8 mouse cellular contexts compared by ENCODE assay signal in genomic region chr4:155143871-155144502, GRCm38 (mm10). TPM values are rescaled to one million over a fixed set of nuclear protein-coding genes. Genes with fewer than 3 reads are reported as not detected.
DNase-seq lines count a peak whose midpoint lies in the region; ATAC-seq and TF ChIP-seq lines count a peak whose summit lies in the region.

No protein-coding gene starts in this region.

- peak overlapping the region; percentile 24; the same call in 1 of the 2 replicates for H3K4me2 ChIP-seq in intestine, embryonic 15.5 days (replicated peaks)
- no peak overlapping the region for H3K4me2 ChIP-seq in limb, embryonic 11.5 days (ENCODE audit: low read depth, severe bottlenecking)
- H3K4me2 ChIP-seq in midbrain, embryonic 14.5 days (ENCODE audit: low read length) = peak overlapping the region; percentile 10; the same call in 1 of the 2 replicates

- no peaks in the 10 kb centered on the region for H3K36me3 ChIP-seq in intestine, embryonic 15.5 days
- H3K36me3 ChIP-seq in limb, embryonic 11.5 days (ENCODE audit: control insufficient read depth, insufficient read depth, low read length) = no peaks in the 10 kb centered on the region
- H3K36me3 ChIP-seq in midbrain, embryonic 14.5 days (ENCODE audit: control insufficient read depth, insufficient read depth, low read length) = no peaks in the 10 kb centered on the region

- CTCF ChIA-PET in Patski (lab: Charles Lee) = interaction anchor here (1.7 kb wide), 1 partner anchor 102 kb away, joined by 3 read pairs; no protein-coding TSS in a partner anchor

- POLR2A ChIA-PET in Patski (lab: Charles Lee) = interaction anchor here (1.5 to 1.7 kb wide), 2 partner anchors 28 to 93 kb away, joined by 3 to 4 read pairs; no protein-coding TSS in a partner anchor

- H3K27me3 ChIP-seq in Patski = no peaks in the 10 kb centered on the region
- no peaks in the 10 kb centered on the region for H3K27me3 ChIP-seq in intestine, embryonic 15.5 days (replicated peaks)
- H3K27me3 ChIP-seq in limb, embryonic 11.5 days (ENCODE audit: control insufficient read depth, insufficient read depth, low read length) = no peaks in the 10 kb centered on the region
- no peaks in the 10 kb centered on the region for H3K27me3 ChIP-seq in midbrain, embryonic 14.5 days (ENCODE audit: control insufficient read depth, insufficient read depth, low read length)

- ATAC-seq in Patski = peak; percentile 84
- ATAC-seq in granulocyte monocyte progenitor cell, adult 5-6 weeks (replicated peaks; ENCODE audit: poor library complexity, severe bottlenecking) = peak; percentile 81
- ATAC-seq in intestine, embryonic 15.5 days = peak; percentile 37
- ATAC-seq in limb, embryonic 11.5 days (ENCODE audit: insufficient number of reproducible peaks, low FRiP score, low TSS enrichment, low read depth) = peak; percentile 77
- ATAC-seq in midbrain, embryonic 14.5 days (ENCODE audit: low FRiP score, low TSS enrichment) = peak; percentile 53

- peaks cover 42% of the 10 kb centered on the region for H3K4me1 ChIP-seq in intestine, embryonic 15.5 days (replicated peaks)
- peaks cover 30% of the 10 kb centered on the region for H3K4me1 ChIP-seq in limb, embryonic 11.5 days (ENCODE audit: control insufficient read depth, insufficient read depth, low read length)
- H3K4me1 ChIP-seq in midbrain, embryonic 14.5 days (ENCODE audit: control insufficient read depth, insufficient read depth, low read length) = peaks cover 16% of the 10 kb centered on the region

- H3K27ac ChIP-seq in intestine, embryonic 15.5 days = peak overlapping the region; percentile 90
- peak overlapping the region; percentile 95 for H3K27ac ChIP-seq in limb, embryonic 11.5 days (replicated peaks; ENCODE audit: low read depth, low read length)
- H3K27ac ChIP-seq in midbrain, embryonic 14.5 days (replicated peaks; ENCODE audit: low read depth, low read length) = peak overlapping the region; percentile 73

- no peak overlapping the region for H3K4me3 ChIP-seq in intestine, embryonic 15.5 days (replicated peaks)
- no peak overlapping the region for H3K4me3 ChIP-seq in limb, embryonic 11.5 days (ENCODE audit: low read depth, low read length)
- H3K4me3 ChIP-seq in midbrain, embryonic 14.5 days (replicated peaks; ENCODE audit: low read depth, low read length) = no peak overlapping the region

- no peaks in the 10 kb centered on the region for H3K9me3 ChIP-seq in intestine, embryonic 15.5 days
- no peaks in the 10 kb centered on the region for H3K9me3 ChIP-seq in limb, embryonic 11.5 days (ENCODE audit: control insufficient read depth, low read length)
- H3K9me3 ChIP-seq in midbrain, embryonic 14.5 days (ENCODE audit: control insufficient read depth, low read length) = no peaks in the 10 kb centered on the region

- H3K9ac ChIP-seq in intestine, embryonic 15.5 days = no peak overlapping the region; the same call in 1 of the 2 replicates
- H3K9ac ChIP-seq in limb, embryonic 11.5 days (ENCODE audit: low read length) = peak overlapping the region; percentile 49
- peak overlapping the region; percentile 40; the same call in 1 of the 2 replicates for H3K9ac ChIP-seq in midbrain, embryonic 14.5 days (replicated peaks; ENCODE audit: low read length)

- in situ Hi-C loops in Patski (cut with MboI; ENCODE audit: low pct_unique_long_range_greater_than_20kb) = no loop called here

- 38% methylated on average over 12 of the region's 12 CpGs for WGBS in intestine, embryonic 15.5 days
- 55% methylated on average over 12 of the region's 12 CpGs for WGBS in limb, embryonic 11.5 days
- WGBS in midbrain, embryonic 14.5 days = 25% methylated on average over 12 of the region's 12 CpGs

- no peak for DNase-seq in Patski (ENCODE audit: low read depth, low spot score)
- peak; percentile 71 for DNase-seq in embryo, embryonic 9.5 days (ENCODE audit: extremely low spot score)
- DNase-seq in limb, embryonic 11.5 days (ENCODE audit: low spot score) = peak; percentile 81
- peak; percentile 78 for DNase-seq in midbrain, embryonic 14.5 days
- DNase-seq in telencephalon, adult 2 months (ENCODE audit: low read depth, low spot score) = peak; percentile 32
- no peak for DNase-seq in spleen, adult 12 weeks (ENCODE audit: low spot score)

- TF ChIP-seq CTCF in Patski (IDR thresholded peaks at IDR 0.05) = no peak

RNA-seq across cellular contexts. Expression of gene Morn1, which starts 57.6 kb away (rescaled TPM):
- polyA plus RNA-seq in Patski (2021) = 3.6 TPM
- 0.62 and 1.2 TPM in 2 replicates for total RNA-seq in granulocyte monocyte progenitor cell, adult 5-6 weeks (2014; fragmentation: Nextera tagmentation)
- total RNA-seq in granulocyte monocyte progenitor cell, adult 5-6 weeks (2017) = 1.6 and 4.7 TPM in 2 replicates
- 3.0 and 3.9 TPM in 2 replicates for polyA plus RNA-seq in intestine, embryonic 15.5 days (2015; fragmentation: Nextera tagmentation; extraction: Ambion mirVana)
- polyA plus RNA-seq in limb, embryonic 11.5 days (2014; fragmentation: Nextera tagmentation; extraction: Ambion mirVana) = 3.5 and 4.5 TPM in 2 replicates
- 6.0 and 6.4 TPM in 2 replicates for polyA plus RNA-seq in midbrain, embryonic 14.5 days (2014; fragmentation: Nextera tagmentation; extraction: Ambion mirVana)

RNA-seq across cellular contexts. Expression of gene Rer1, which starts 57.8 kb away (rescaled TPM):
- polyA plus RNA-seq in Patski (2021) = 91.9 TPM
- 93.3 and 125 TPM in 2 replicates for total RNA-seq in granulocyte monocyte progenitor cell, adult 5-6 weeks (2014; fragmentation: Nextera tagmentation)
- total RNA-seq in granulocyte monocyte progenitor cell, adult 5-6 weeks (2017) = 106 and 134 TPM in 2 replicates
- polyA plus RNA-seq in intestine, embryonic 15.5 days (2015; fragmentation: Nextera tagmentation; extraction: Ambion mirVana) = 194 and 205 TPM in 2 replicates
- polyA plus RNA-seq in limb, embryonic 11.5 days (2014; fragmentation: Nextera tagmentation; extraction: Ambion mirVana) = 137 and 149 TPM in 2 replicates
- polyA plus RNA-seq in midbrain, embryonic 14.5 days (2014; fragmentation: Nextera tagmentation; extraction: Ambion mirVana) = 139 and 148 TPM in 2 replicates

Comparison
In these comparisons a context has a peak if more than half of its experiments do, and no peak if none do; other contexts are left out.
1. DNase-seq: peak in embryo, embryonic 9.5 days (single experiment), limb, embryonic 11.5 days (single experiment), midbrain, embryonic 14.5 days (single experiment) and telencephalon, adult 2 months (single experiment); none in Patski (single experiment) and spleen, adult 12 weeks (single experiment).
2. Peak in every context shown above with its lines, with median percentiles within 50 percentile points of each other: ATAC-seq and H3K27ac ChIP-seq.